Mouse (Mus musculus): ENCODE data around the gene Tbc1d2.
"Not testable (repeated sequence)": the region's sequence is repeated elsewhere in the genome, so short reads cannot be mapped to it uniquely, and the experiment has no call there.

Tbc1d2 gene

GRCm38 (mm10) chr4:46642924-46643675 lies 6.9 kb downstream of the Tbc1d2 start:
- DNase-seq (ENCODE audit: low read depth, low spot score): peak; percentile 80

DNA sequence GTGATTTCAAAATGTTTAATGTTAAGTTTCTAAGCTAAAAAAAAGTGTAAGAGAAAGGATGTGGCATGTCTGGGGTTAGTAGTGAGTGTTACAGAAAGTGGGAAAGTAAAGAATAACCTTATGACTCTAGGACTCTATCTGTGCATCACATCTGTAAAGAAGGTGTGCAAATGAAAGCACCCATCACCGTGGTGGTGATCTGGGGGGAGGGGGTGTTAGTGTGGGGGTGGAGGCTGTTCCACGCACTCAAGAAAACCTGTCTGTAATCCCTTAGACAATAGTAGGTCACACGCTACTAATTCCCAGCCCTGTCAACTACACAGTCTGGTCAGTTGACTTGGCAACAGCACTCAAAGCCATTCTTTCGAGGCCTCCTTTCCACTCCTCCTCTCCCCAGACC lies 8.7 kb downstream of the Tbc1d2 start:
- no peak for DNase-seq (ENCODE audit: low read depth, low spot score)

DNA sequence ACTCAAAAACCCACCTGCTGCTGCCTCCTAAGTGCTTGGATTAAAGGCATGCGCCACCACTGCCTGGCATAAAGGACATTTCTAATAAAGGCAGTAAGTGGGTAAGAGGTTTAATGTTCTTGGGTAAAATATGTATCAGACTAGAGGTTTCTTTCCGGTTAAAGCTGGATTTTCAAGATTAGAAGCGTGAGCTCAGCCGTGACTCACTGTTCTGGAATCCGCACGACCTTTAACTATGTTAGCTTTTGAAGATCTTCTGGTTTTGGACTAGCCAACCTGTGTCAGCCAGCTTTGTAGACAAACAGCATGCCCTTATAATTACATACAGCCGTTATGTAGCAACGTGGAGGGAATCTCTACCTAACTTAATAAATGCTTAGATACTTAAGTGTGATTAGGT lies 10.1 kb downstream of the Tbc1d2 start:
- no peak for DNase-seq (ENCODE audit: low read depth, low spot score)

GRCm38 (mm10) chr4:46637250-46637649 lies 12.8 kb downstream of the Tbc1d2 start:
- DNase-seq (ENCODE audit: low read depth, low spot score): peak; percentile 59

- DNase-seq (ENCODE audit: low read depth, low spot score): no peak
Observed at GRCm38 (mm10) chr4:46635702-46636430, 14.1 kb downstream of the Tbc1d2 start.

GRCm38 (mm10) chr4:46634881-46635280 lies 15.1 kb downstream of the Tbc1d2 start:
- no peak for DNase-seq (ENCODE audit: low read depth, low spot score)

GRCm38 (mm10) chr4:46633565-46633964 lies 16.4 kb downstream of the Tbc1d2 start:
- not testable (repeated sequence) for DNase-seq (ENCODE audit: low read depth, low spot score)

- no peak for DNase-seq (ENCODE audit: low read depth, low spot score)
Observed at GRCm38 (mm10) chr4:46632465-46632864, 17.5 kb downstream of the Tbc1d2 start.

- DNase-seq (ENCODE audit: low read depth, low spot score): peak; percentile 87
Observed at GRCm38 (mm10) chr4:46630390-46630789, 19.6 kb downstream of the Tbc1d2 start.

- DNase-seq (ENCODE audit: low read depth, low spot score): peak; percentile 71
Observed at GRCm38 (mm10) chr4:46628873-46629272, 21.1 kb downstream of the Tbc1d2 start.

DNA sequence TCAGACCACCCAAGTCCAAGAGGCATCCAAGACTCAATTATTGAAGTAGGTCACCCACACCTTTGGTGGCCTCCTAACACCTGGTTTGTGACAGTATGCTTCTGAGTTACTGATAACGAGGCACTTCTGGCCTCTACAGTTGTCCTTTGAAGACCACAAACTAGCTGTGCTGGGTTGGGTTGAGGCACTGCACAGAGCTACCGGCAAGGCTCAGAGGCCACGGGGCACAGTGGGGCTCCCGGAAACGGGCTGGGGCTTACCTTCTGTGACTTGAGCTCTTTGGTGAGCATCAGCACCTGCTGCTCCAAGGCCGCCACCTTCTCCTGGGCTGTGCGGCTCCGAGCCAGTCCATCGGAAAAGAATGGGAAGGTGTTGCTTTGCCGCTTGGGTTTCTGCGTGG lies 21.9 kb downstream of the Tbc1d2 start:
- no peak for DNase-seq (ENCODE audit: low read depth, low spot score)

- DNase-seq (ENCODE audit: low read depth, low spot score): no peak
Observed at GRCm38 (mm10) chr4:46625101-46625500, 24.9 kb downstream of the Tbc1d2 start.

DNA sequence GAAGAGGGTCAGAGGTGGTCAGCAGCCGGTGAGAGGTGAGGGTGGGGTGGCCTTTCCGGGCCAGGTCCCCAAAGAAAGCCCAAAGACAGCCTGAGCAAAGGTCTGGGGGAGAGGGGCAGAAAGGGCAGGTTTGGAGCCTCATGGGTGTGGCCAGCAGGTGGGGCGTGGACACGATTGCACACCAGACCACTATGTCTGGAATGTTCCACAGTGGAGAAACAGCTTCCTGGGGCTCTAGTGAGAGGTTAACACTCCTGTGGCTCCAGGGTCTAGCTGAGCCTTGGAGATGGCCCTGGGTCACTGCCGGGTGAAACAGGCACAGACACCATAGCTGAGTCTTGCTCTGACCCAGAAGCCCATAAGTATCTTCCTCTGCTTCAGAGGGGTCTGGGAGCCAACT lies 27.0 kb downstream of the Tbc1d2 start:
- no peak for DNase-seq (ENCODE audit: low read depth, low spot score)

DNA sequence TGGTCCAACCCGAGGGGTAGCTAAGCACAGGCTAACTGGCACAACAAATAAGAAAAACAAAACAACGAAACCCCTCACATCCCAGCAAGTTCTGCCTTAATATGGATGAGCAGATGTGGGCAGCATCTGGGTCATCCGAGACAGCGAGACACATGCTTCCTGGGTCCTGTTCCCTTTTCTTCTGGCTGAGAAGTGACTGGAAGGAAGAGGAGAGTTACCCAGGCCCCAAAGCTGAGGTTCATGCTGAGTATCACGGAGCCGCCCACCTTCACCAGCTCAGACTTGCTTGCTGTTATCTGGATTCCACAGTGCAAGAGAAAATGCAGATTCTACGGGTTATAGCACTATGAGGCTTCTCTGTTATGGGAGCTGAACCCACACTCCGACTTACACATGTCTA lies 29.1 kb downstream of the Tbc1d2 start:
- DNase-seq (ENCODE audit: low read depth, low spot score): no peak

DNA sequence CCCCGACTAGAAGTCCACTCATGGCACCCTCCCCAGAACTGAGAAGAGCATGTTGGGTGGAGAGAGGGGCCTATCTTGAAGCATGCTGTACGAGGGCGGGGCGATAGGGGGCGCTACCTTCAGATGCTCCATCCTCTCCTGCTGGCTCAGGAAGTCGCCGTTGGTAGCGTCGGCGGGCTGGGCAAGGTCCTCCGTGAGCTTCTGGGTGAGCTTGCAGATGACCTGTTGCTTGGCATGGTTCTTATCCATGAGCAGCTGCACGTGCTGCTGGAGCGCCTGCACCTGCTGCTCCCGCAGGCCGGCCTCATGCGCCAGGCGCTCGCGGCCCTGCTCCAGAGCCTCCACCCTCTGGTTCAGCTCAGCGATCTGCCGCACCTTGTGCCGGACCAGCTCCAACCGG lies 29.7 kb downstream of the Tbc1d2 start:
- DNase-seq (ENCODE audit: low read depth, low spot score): peak; percentile 82

- peak; percentile 83 for DNase-seq (ENCODE audit: low read depth, low spot score)
Observed at GRCm38 (mm10) chr4:46618196-46618817, 31.7 kb downstream of the Tbc1d2 start.

DNA sequence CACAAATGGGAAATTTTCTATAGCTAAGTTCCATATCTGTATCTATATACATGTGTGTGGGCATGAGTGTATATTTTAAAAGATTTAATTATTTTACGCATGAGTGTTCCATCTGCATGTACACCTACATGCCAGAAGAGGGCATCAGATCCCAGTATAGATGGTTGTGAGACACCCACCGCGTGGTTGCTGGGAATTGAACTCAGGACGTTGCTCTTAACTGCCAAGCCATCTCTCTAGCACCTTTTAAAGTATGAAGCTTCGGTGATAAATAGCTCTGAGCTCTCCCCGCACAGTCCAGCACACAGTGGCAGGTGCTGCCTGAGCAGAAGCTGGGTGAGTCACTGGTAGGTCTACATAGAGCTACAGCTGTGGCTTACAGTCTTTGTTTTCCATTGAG lies 32.6 kb downstream of the Tbc1d2 start:
- DNase-seq (ENCODE audit: low read depth, low spot score): peak; percentile 68

GRCm38 (mm10) chr4:46614641-46615040 lies 35.4 kb downstream of the Tbc1d2 start:
- DNase-seq (ENCODE audit: low read depth, low spot score): peak; percentile 46

DNA sequence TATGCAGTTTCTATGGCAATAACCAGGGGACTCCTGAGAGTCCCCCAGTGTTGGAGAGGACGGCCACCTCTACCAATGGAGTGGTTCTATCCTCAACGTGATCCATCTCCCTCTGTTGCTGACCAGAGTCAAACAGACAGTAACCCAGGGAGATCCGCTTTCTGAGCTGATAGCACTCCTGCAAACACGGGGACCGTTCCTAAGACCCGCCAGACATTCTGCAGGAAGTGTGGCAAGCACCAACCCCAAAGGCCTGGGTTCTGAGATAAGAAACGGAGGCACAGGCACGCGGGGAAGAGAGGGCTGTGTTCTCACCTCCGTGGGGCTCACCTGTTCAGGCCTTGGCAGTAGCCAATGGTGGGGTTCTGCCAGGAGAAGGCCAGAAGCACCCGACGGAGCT lies 36.4 kb downstream of the Tbc1d2 start:
- no peak for DNase-seq (ENCODE audit: low read depth, low spot score)

- peak; percentile 89 for DNase-seq (ENCODE audit: low read depth, low spot score)
Observed at GRCm38 (mm10) chr4:46611181-46611580, 38.8 kb downstream of the Tbc1d2 start.

DNA sequence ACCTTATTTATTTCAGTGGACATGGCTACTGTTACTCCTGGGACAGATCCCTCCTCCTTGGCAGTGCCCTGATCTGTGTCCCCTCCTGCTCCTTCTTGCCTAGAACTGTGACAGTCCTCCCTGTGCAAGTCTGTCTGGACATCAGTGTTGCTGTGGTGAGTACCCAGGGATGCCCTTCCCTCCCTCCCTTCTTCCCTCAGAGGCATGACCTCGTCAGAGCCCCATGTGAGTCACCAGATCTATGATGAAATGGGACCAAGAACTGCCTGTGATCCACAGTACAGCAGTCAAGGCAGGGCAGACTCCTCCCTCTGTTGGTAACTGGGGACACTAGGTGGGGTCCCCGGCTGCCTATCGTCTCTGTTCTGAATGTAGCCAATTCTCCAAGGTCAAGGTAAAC lies 42.4 kb downstream of the Tbc1d2 start:
- no peak for DNase-seq (ENCODE audit: low read depth, low spot score)

GRCm38 (mm10) chr4:46605451-46605850 lies 44.6 kb downstream of the Tbc1d2 start:
- no peak for DNase-seq (ENCODE audit: low read depth, low spot score)

DNA sequence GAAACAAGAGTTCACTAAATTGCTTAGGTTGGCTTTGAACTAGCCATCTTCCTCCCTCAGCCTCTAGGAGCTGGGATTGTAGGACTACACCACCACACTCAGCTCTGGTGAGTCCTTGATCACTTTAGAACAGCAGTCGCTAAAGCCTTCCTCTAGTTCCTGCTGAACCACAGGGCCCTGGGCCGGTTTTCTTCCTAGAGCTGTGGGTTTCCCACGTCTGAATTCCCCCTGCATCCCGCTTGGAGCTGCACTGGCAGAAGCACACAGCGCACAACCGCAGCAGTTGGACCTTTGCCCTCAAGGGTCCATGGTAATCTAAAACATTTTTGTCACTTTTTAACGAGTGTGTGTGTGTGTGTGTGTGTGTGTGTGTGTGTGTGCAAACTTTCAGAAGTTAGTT lies 47.3 kb downstream of the Tbc1d2 start:
- DNase-seq (ENCODE audit: low read depth, low spot score): no peak

All from ZHBTc4 (cell line).